Mouse (Mus musculus) kidney, postnatal 25 days (tissue): ENCODE results near the gene Cxcl17.
"Not testable (repeated sequence)": the region's sequence is repeated elsewhere in the genome, so short reads cannot be mapped to it uniquely, and the experiment has no call there.

Experiments used
- DNase-seq, 2 experiments: peaks; one replicate each; pipeline ENCODE4 v3.0.0; 2021; ENCODE audit warnings: mixed read lengths in 2 of 2

Cxcl17 gene

GRCm38 (mm10) chr7:25412833-25413441 is at the start of gene Cxcl17:
TSS of gene Cxcl17 (minus strand) at chr7:25412886.
- no peak for DNase-seq

GRCm38 (mm10) chr7:25462033-25462337 is 49.3 kb upstream of the Cxcl17 start:
- DNase-seq: peak in 1 of 2 experiments; percentile 42

- peak; percentile 35 to 42 for DNase-seq
Measured at GRCm38 (mm10) chr7:25461336-25462032, 48.8 kb upstream of the Cxcl17 start.

GRCm38 (mm10) chr7:25452103-25452502 is 39.4 kb upstream of the Cxcl17 start:
- DNase-seq: peak; percentile 57 to 82

GRCm38 (mm10) chr7:25449913-25450890 is 37.5 kb upstream of the Cxcl17 start:
- DNase-seq: peak; percentile 60 to 75

- DNase-seq: no peak
Measured at GRCm38 (mm10) chr7:25440816-25441153, 28.1 kb upstream of the Cxcl17 start.

GRCm38 (mm10) chr7:25439978-25440815 is 27.5 kb upstream of the Cxcl17 start:
- peak; percentile 53 to 69 for DNase-seq

- no peak for DNase-seq
Measured at GRCm38 (mm10) chr7:25439124-25439822, 26.6 kb upstream of the Cxcl17 start.

GRCm38 (mm10) chr7:25436704-25437103 is 24.0 kb upstream of the Cxcl17 start:
- no peak for DNase-seq

- DNase-seq: peak; percentile 47 to 74
Measured at GRCm38 (mm10) chr7:25436226-25436625, 23.5 kb upstream of the Cxcl17 start.

- no peak for DNase-seq
Measured at GRCm38 (mm10) chr7:25435546-25435851, 22.8 kb upstream of the Cxcl17 start.

GRCm38 (mm10) chr7:25434654-25435545 is 22.2 kb upstream of the Cxcl17 start:
- peak; percentile 44 to 70 for DNase-seq

GRCm38 (mm10) chr7:25433781-25434560 is 21.3 kb upstream of the Cxcl17 start:
- DNase-seq: no peak

- peak in 1 of 2 experiments; percentile 63 for DNase-seq
Measured at GRCm38 (mm10) chr7:25433007-25433541, 20.4 kb upstream of the Cxcl17 start.

- no peak for DNase-seq
Measured at GRCm38 (mm10) chr7:25432381-25432780, 19.7 kb upstream of the Cxcl17 start.

GRCm38 (mm10) chr7:25429886-25430784 is 17.4 kb upstream of the Cxcl17 start:
- no peak for DNase-seq

GRCm38 (mm10) chr7:25428321-25428720 is 15.6 kb upstream of the Cxcl17 start:
- no peak for DNase-seq

GRCm38 (mm10) chr7:25427144-25427543 is 14.5 kb upstream of the Cxcl17 start:
- no peak for DNase-seq

GRCm38 (mm10) chr7:25426380-25426779 is 13.7 kb upstream of the Cxcl17 start:
- not testable (repeated sequence) for DNase-seq
